Mouse (Mus musculus): ENCODE results near the gene Pigv. TPM values are rescaled to one million over a fixed set of nuclear protein-coding genes. Genes with fewer than 3 reads are reported as not detected.

The Pigv gene
- 19.7 TPM for total RNA-seq (2023)

GRCm38 (mm10) chr4:133671881-133672844, at the start of gene Pigv:
TSS of gene Pigv (minus strand) at chr4:133672647.

GRCm38 (mm10) chr4:133649989-133650699, 22.3 kb downstream of the Pigv start, which contains the start of gene Zdhhc18:
TSS of gene Zdhhc18 (minus strand) at chr4:133650154.

Other genes with a start within 250 kb of the Pigv start
- gene Tent5b, start 192.5 kb downstream of the Pigv start, total RNA-seq (2023): not detected
- gene Trnp1, start 174.1 kb downstream of the Pigv start, total RNA-seq (2023): 2.0 TPM
- not detected for gene Kdf1, start 153.7 kb downstream of the Pigv start, total RNA-seq (2023)
- gene Nudc, start 126.7 kb downstream of the Pigv start, total RNA-seq (2023): 80.9 TPM
- gene Nr0b2, start 119.3 kb downstream of the Pigv start, total RNA-seq (2023): not detected
- gene Gpatch3, start 97.9 kb downstream of the Pigv start, total RNA-seq (2023): 28.4 TPM
- 18.7 TPM for gene Gpn2, start 88.3 kb downstream of the Pigv start, total RNA-seq (2023)
- 52.3 TPM for gene Sfn, start 70.5 kb downstream of the Pigv start, total RNA-seq (2023)
- gene Zdhhc18, start 22.5 kb downstream of the Pigv start, total RNA-seq (2023): 219 TPM
- 332 TPM for gene Arid1a, start 84.1 kb upstream of the Pigv start, total RNA-seq (2023)
- 125 TPM for gene Rps6ka1, start 215.2 kb upstream of the Pigv start, total RNA-seq (2023)

Data from CD4-positive naive resting alpha-beta T cell, adult 57 days (primary cell).